Mouse (Mus musculus) effector memory CD4-positive, alpha-beta T cell, adult 7 months (primary cell): ENCODE data around the gene Clmn. TPM values are rescaled to one million over a fixed set of nuclear protein-coding genes. Genes with fewer than 3 reads are reported as not detected.

Experiments used
- polyA plus RNA-seq: library from polyadenylated mRNA; unstranded; fragments of 100-300 nt; shearing (Covaris generic); gene quantifications from one replicate; pipeline ENCODE4 v1.2.1, GENCODE M21; 2017

Clmn gene
- not detected for polyA plus RNA-seq

GRCm38 (mm10) chr12:104864439-104865165 is at the start of gene Clmn:
Clmn (minus strand) TSS chr12:104865076.

DNA sequence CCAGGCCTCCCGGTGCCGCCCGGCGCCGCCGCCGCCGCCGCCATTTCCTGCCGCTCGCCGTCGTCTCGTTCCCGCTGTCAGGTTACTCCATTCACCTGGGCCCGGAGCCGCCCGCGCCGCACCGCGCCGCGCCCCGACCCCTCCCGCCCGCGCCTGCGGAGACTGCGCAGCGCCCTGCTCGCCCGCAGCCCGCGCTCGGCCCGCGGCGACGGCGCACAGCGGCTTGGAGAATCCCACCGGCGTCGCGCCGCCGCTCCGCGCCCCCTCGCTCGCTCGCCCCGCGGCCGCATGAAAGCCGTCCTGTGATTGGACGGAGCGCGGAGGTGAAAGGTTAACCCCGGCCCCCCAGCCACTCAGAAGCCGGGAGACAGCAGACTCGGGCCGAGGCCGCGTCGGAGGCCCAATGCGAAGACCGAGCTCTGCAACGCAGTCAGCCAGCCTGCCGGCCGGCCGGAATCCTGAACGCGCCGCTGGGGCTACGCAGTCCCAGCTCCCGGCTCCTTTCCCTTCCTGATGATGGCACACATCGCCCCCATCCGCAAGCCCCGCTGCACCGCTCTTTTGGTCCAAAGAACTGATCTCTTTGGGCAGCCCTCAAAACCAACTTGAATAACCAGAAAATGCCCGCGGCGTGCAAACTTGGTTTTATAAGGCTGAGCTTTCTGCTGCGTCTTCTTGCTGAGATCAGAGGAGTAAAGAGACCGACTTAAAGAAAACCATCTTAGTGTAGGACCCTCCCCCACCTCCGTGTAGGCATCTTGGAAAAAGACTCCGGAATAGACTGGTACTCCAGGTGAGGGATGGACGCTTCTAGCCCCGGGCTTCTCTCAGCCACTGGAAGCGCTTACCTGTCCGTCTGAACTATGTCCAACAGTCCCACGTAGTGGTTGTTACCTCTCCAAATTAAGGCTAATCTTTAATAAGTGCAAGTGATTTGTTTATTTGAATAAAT is 112.8 kb downstream of the Clmn start, which contains the start of gene Dicer1:
Dicer1 (minus strand) TSS at position 139 of the 952 bp plus-strand sequence.

Other genes starting within 250 kb of the Clmn start
- 46.9 TPM for gene Dicer1, start 113.1 kb downstream of the Clmn start, polyA plus RNA-seq
- gene Syne3, start 144.7 kb upstream of the Clmn start, polyA plus RNA-seq: 9.6 TPM
- 56.3 TPM for gene Glrx5, start 167.6 kb upstream of the Clmn start, polyA plus RNA-seq